Mouse (Mus musculus): ENCODE measurements around the gene Mcrip2.

DNA sequence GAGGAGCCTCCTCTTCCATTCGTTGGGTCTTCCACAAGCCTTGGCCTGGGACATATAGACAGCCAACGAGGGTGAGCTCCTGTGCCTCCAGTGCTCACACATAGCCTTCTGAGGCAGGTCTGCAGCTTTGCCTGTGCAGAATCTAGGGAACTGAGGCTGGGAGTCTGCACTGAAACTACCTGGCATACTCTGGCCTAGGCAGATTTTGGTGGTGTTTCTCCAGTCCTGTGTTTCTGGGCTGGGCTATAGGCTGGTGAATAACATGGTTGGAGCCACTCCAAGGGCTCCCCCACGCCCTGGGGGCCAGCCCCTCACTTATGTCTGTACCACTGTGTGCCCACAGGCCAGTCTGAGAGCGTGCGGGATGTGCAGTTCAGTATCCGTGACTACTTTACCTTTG lies 43.3 kb downstream of the Mcrip2 start:
- no peak for TF ChIP-seq CTCF (IDR thresholded peaks at IDR 0.05; ENCODE audit: low read depth)
- no peak for TF ChIP-seq EP300 (IDR thresholded peaks at IDR 0.05; ENCODE audit: low read depth)
